Mouse (Mus musculus) neural tube, embryonic 12.5 days (tissue): ENCODE data around the gene Cactin. TPM values are rescaled to one million over a fixed set of nuclear protein-coding genes. Genes with fewer than 3 reads are reported as not detected.

Experiments used
- ATAC-seq: fragments of 200-750 bp; cut with Nextera tagmentation; 2 replicates; pipeline ENCODE4 v1.8.0; 2017; ENCODE audit warnings: low read depth, mild to moderate bottlenecking, moderate TSS enrichment, moderate library complexity; ENCODE audit not compliant: low FRiP score
- H3K27ac ChIP-seq: fragments of 300-500 bp; sonication (generic); 2 replicates; pipeline ENCODE4 v1.5.1; 2016
- H3K27me3 ChIP-seq: fragments of 300-500 bp; sonication (generic); replicated peaks from 2 replicates; pipeline ENCODE4 v1.6.1; 2016; ENCODE audit warnings: mild to moderate bottlenecking
- H3K36me3 ChIP-seq: fragments of 300-500 bp; sonication (generic); 2 replicates; pipeline ENCODE4 v1.6.1; 2016; ENCODE audit warnings: mild to moderate bottlenecking
- H3K4me1 ChIP-seq: fragments of 300-500 bp; sonication (generic); 2 replicates; pipeline ENCODE4 v1.6.1; 2016
- H3K4me2 ChIP-seq: fragments of 300-500 bp; sonication (generic); replicated peaks from 2 replicates; pipeline ENCODE4 v1.6.1; 2016; ENCODE audit warnings: mild to moderate bottlenecking
- H3K4me3 ChIP-seq: fragments of 300-500 bp; sonication (generic); 2 replicates; pipeline ENCODE4 v1.5.1; 2016
- H3K9ac ChIP-seq: fragments of 300-500 bp; sonication (generic); 2 replicates; pipeline ENCODE4 v1.6.1; 2016; ENCODE audit warnings: mild to moderate bottlenecking
- H3K9me3 ChIP-seq: fragments of 300-500 bp; sonication (generic); 2 replicates; pipeline ENCODE4 v1.6.1; 2016; ENCODE audit warnings: mild to moderate bottlenecking
- WGBS: fragments of 180-500 bp; shearing (Covaris S2); methylation state at CpG from one replicate; pipeline ENCODE4 v1.1.7; 2016; 5-methylcytosine and 5-hydroxymethylcytosine counted together
- polyA plus RNA-seq: library from polyadenylated mRNA; unstranded; fragments of >200 nt; fragmentation: Nextera tagmentation; extraction: Ambion mirVana; gene quantifications from 2 replicates; pipeline ENCODE4 v1.2.1, GENCODE M21; 2016

Cactin gene
- 54.1 and 54.9 TPM in 2 replicates for polyA plus RNA-seq

DNA sequence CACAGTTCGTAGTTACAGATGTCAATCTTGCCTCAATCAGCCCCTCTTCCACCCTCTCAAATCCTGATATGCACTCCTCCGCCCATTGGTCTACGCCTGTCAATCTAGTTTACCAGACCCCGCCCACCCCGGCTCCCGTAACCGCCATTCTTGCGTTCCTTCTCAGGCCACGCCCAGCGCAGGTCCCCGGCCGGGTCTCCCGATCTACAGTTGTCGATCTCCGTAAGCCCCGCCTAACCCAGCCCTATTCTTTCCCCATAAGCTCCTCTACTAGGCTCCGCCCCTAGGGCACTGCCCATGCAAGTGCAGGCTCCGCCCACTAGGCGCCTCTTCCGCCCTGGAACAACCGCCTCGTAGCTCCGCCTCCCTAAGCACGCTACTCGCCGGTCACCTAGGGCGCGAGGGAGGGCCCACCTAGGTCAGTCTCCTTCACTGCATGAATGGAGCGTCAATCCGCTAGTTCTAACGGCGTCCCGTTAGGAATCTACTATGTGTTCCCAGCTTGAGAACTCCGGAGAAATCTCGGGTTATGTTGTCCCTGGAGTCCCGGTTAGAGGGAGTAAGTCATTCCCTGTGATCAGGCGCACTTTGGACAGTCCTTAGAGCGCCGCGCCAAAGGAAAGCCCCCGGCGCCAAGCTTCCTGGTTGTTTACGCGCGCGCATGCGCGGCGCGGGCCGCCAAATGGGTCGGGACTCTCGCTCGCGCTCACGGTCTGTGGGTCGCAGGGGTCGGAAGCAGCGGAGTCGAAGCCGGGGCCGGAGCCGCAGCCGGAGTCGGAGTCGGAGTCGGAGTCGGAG lies at the start of gene Cactin:
Gene Cactin, plus strand, starts transcription at position 554 of the 798 bp plus-strand sequence.
- Histone ChIP-seq H3K36me3 (peaks cover 60% of the 10 kb centered on the region), H3K4me3 (peak within 1 kb of the TSS; percentile 92)

DNA sequence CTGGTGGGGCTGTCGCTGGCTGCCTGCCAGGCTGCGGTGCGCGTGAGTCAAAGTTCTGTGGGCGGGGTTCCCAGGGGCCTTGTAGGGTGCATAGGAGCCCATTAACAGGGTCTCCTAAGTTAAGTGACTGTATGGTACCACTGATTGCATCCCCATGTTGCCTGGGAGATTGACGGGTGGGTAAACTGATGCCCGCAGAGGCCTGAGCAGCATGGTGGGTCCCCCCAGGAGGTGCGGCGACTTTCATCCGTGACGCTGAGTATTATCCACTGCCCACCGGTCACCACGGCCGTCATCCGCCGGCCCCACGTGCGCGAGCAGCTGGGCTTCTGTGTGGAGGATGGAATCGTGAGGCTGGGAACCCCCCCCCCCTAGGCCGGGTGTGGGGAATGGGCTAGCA lies 48.5 kb upstream of the Cactin start:
- Histone ChIP-seq H3K4me1 (peaks cover 12% of the 10 kb centered on the region), H3K9me3 (no peaks in the 10 kb centered on the region), H3K27ac (no peak overlapping the region), H3K27me3 (no peaks in the 10 kb centered on the region), H3K9ac (no peak overlapping the region), H3K36me3 (peaks cover 33% of the 10 kb centered on the region), H3K4me3 (no peak overlapping the region), H3K4me2 (no peak overlapping the region)
- ATAC-seq = no peak
- WGBS = 93% methylated on average over 21 of the region's 21 CpGs

More for the DNA sequence above, at the start of gene Cactin:
- WGBS = under 1% methylated on average over 68 of the region's 68 CpGs
- H3K4me2 ChIP-seq = peak within 1 kb of the TSS; percentile 76
- H3K9ac ChIP-seq = peak within 1 kb of the TSS; percentile 83
- no peaks in the 10 kb centered on the region for H3K9me3 ChIP-seq
- ATAC-seq = peak; percentile 92
- H3K27ac ChIP-seq = peak within 1 kb of the TSS; percentile 80
- no peaks in the 10 kb centered on the region for H3K27me3 ChIP-seq
- peaks cover 36% of the 10 kb centered on the region for H3K4me1 ChIP-seq

DNA sequence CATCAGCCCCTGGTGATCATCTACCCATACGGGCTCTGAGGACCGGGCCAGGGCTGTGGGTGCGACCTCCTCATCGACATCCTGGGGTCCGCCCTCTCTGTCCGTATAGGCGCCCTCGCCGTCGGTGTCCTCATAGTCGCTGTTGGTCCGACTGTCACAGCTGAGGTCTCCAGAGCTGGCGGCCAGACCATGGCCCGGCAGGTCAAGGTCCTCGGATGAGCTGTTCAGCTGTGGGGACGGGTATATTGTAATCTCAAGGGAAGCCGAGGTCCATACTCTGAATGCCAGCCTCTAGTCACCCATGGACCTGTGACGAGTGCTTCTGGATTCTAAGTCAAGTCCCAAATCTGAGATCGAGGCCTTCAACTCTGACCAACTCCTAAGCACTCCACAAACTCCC lies 47.1 kb upstream of the Cactin start:
- H3K27ac ChIP-seq = no peak overlapping the region
- no peak overlapping the region for H3K9ac ChIP-seq
- 95% methylated on average over 19 of the region's 19 CpGs for WGBS
- peaks cover 4% of the 10 kb centered on the region for H3K4me1 ChIP-seq
- H3K36me3 ChIP-seq = peaks cover 33% of the 10 kb centered on the region
- H3K9me3 ChIP-seq = no peaks in the 10 kb centered on the region
- H3K4me3 ChIP-seq = no peak overlapping the region
- no peak overlapping the region for H3K4me2 ChIP-seq
- no peak for ATAC-seq
- no peaks in the 10 kb centered on the region; the same call in 1 of the 2 replicates for H3K27me3 ChIP-seq

DNA sequence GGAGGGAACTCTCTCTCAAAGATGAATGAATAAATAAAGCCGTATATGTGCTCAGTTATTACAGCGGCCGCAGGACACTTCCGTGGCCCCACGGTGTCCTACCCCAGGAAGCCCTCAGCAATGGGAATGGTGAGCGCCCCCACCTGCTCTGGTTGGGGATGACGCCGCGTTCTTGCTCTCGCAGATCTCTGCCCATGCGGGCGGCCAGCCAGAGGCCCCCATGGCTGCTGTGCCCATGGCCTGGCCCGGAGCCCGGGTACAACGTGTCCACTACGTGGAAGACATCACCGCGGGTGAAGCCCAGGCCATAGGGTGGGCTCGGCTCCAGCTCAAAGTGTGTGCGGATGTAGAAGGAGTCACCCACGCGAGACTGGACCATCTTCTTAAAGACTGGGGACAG lies 43.2 kb upstream of the Cactin start:
- WGBS = 80% methylated on average over 22 of the region's 22 CpGs
- no peak overlapping the region for H3K4me2 ChIP-seq
- H3K36me3 ChIP-seq = peaks cover 13% of the 10 kb centered on the region
- H3K27ac ChIP-seq = no peak overlapping the region
- ATAC-seq = no peak
- H3K9ac ChIP-seq = no peak overlapping the region
- H3K4me1 ChIP-seq = peaks cover 7% of the 10 kb centered on the region
- no peaks in the 10 kb centered on the region for H3K9me3 ChIP-seq
- no peak overlapping the region for H3K4me3 ChIP-seq
- H3K27me3 ChIP-seq = peaks cover 12% of the 10 kb centered on the region

DNA sequence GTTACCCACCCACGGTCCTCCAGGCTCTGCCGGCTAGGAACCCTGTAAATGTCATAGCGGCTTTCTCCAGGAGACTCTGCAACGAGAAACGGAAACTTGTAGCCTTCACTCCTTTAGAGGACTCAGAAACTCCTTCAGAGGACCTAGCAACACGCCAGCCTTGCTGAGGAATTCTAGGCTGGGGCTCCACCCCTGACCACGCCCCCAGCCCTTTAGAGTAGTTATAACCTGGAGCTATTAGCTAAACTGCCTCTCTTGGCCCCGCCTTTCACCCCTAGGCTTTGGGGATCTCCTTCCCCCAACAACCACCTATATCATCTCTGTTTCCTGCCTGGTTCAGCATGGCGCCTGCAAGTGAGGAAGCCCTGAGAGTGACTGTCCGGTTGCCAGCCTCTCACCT lies 41.4 kb upstream of the Cactin start:
- ATAC-seq = no peak
- Histone ChIP-seq H3K4me2 (no peak overlapping the region), H3K4me1 (peaks cover 7% of the 10 kb centered on the region), H3K9ac (no peak overlapping the region), H3K27ac (no peak overlapping the region), H3K27me3 (peaks cover 30% of the 10 kb centered on the region), H3K36me3 (no peaks in the 10 kb centered on the region), H3K4me3 (no peak overlapping the region), H3K9me3 (no peaks in the 10 kb centered on the region)
- WGBS = 25% methylated on average over 10 of the region's 10 CpGs

DNA sequence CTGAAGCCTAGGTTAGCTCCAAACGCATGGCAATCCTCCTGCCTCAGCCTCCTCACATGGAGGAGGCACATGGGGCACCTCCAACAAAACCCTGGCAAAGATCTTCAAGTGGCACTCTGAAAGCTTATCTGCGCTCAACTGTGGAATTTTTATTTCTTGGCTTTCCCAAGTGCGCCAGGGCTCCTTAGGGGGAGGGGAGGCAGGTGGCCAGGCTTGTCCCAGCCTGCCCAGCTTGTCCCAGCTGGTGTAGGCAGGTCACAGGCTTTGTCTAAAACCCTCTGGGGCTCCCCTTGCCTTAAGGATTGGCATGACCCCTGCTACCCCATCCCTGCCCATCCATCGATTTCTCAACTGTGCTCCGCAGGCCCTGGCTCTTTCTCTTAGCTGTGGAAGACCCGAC lies 36.7 kb upstream of the Cactin start:
- no peak for ATAC-seq
- no peaks in the 10 kb centered on the region for H3K9me3 ChIP-seq
- no peak overlapping the region for H3K27ac ChIP-seq
- H3K4me2 ChIP-seq = no peak overlapping the region
- H3K9ac ChIP-seq = no peak overlapping the region
- peaks cover 10% of the 10 kb centered on the region for H3K4me1 ChIP-seq
- H3K27me3 ChIP-seq = peaks cover 41% of the 10 kb centered on the region
- no peak overlapping the region for H3K4me3 ChIP-seq
- 49% methylated on average over 6 of the region's 6 CpGs for WGBS
- no peaks in the 10 kb centered on the region for H3K36me3 ChIP-seq

DNA sequence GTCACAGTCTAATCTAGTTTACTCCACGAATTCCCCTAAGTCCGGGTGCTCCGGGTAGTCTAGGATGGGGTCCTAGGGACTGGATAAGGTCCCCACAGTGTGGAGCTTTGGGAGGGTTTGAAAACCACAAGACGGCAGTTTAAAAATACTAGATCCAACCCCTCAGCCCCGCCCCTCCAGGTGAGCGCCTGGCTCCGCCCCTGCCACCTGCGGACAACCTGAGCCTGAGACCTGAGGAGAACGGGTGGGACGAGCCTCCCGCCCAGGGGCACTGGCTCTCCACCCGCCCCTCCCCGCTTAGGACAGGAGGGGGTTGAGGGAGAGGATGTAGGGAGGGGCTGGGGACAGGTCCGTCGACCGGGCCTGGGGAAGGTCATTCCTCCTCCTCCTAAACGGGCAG lies 36.2 kb upstream of the Cactin start:
- peaks cover 41% of the 10 kb centered on the region for H3K27me3 ChIP-seq
- no peak overlapping the region for H3K27ac ChIP-seq
- no peak for ATAC-seq
- 11% methylated on average over 17 of the region's 17 CpGs for WGBS
- H3K4me1 ChIP-seq = peaks cover 4% of the 10 kb centered on the region; the same call in 1 of the 2 replicates
- H3K4me2 ChIP-seq = peak overlapping the region; percentile 69; the same call in 1 of the 2 replicates
- peak overlapping the region; percentile 42; the same call in 1 of the 2 replicates for H3K4me3 ChIP-seq
- H3K36me3 ChIP-seq = no peaks in the 10 kb centered on the region
- H3K9ac ChIP-seq = no peak overlapping the region
- H3K9me3 ChIP-seq = no peaks in the 10 kb centered on the region

DNA sequence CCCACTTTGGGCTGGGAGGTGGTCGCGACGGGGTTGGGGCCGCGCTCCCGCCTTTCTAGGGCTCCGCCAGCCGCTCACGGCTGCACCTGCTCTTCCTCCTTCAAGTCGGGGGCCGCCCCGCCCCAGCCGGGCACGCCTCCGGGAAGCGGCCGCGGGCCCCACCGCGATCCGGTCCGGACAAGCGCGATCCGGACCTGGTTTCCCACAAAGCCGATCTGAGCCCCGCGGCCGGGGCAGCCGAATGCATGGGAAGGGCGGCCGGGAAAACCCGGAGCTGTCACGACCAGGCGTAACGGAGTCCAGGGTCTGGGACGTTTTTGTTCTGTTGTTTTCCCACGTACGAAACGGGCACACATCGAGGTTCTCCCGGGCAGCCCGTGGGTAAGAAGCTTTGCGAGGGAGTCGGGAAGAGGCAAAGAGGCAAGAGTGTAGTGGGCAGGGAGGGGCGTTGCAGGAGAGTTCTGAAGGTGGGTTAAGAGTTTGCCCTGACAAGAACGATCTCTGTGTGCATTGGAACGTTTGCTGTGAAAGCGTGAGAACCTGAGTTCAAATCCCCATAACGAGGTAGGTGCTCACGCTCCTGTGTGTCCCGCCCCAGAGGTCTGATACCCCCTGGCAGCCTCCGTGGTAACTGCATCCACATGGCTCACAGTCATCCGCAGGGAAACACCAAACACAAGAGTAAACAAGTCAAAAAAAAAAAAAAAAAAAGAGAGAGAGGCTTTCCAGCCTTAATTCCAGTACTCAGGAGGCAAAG lies 35.0 kb upstream of the Cactin start:
- Histone ChIP-seq H3K9ac (peak overlapping the region; percentile 54), H3K27ac (no peak overlapping the region), H3K36me3 (no peaks in the 10 kb centered on the region), H3K9me3 (no peaks in the 10 kb centered on the region), H3K27me3 (peaks cover 41% of the 10 kb centered on the region), H3K4me3 (peak overlapping the region; percentile 42), H3K4me1 (peaks cover 7% of the 10 kb centered on the region), H3K4me2 (peak overlapping the region; percentile 69)
- peak; percentile 61 for ATAC-seq
- WGBS = 2% methylated on average over 54 of the region's 54 CpGs

DNA sequence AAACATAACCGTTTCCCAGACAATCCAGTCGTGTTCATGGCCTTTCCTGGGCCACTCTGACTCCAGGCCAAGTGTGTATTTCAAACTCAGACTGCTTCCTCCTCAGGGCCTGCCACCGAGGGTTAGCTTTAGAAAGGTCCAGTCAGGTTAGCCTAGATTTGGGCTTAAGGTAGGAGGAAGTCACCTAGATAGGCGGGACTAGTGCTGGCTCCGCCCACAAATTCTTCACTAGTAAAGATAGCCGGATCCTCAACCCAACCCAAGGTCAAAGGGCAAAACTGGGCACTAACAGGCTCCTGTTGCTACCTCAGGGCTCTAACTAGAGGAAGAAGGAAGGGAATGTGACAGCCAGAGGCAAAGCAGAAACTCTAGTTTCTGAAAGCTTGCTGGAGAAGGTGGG lies 34.3 kb upstream of the Cactin start:
- Histone ChIP-seq H3K9me3 (no peaks in the 10 kb centered on the region), H3K27ac (no peak overlapping the region), H3K4me2 (no peak overlapping the region), H3K9ac (no peak overlapping the region), H3K36me3 (no peaks in the 10 kb centered on the region), H3K4me3 (no peak overlapping the region), H3K27me3 (peaks cover 47% of the 10 kb centered on the region), H3K4me1 (peaks cover 10% of the 10 kb centered on the region)
- ATAC-seq = no peak
- WGBS = 48% methylated on average over 6 of the region's 6 CpGs

DNA sequence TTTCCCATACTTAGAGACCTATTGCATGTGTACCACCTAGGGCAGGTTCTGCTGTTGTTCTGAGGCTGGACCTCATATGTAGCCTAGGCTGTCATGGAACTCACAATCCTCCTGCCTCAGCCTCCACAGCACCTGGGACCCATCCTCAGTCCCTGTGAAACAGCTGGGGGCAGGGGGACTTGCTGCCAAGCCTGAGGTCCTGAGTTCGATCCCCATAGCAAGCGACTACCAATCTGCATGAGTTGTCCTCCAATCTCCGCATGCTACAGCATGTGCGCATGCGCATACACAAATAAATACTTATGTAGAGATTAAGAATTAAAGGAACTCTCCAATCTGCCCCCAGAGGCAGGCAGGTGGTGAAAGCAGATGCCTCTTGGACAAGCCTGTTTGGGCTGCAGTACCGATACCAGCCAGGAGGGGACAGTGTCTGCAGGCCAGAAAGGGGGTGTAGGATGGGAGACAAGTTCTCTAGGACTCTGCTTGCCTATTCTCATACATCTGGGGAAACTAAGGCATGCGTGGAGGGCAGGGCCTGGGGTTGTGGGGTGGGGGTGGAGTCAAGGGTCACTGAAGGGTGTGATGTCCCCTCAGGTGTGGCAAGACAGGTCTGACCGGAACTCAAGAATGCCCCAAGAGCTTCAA lies 33.3 kb upstream of the Cactin start:
- peaks cover 47% of the 10 kb centered on the region for H3K27me3 ChIP-seq
- no peak overlapping the region for H3K27ac ChIP-seq
- no peak for ATAC-seq
- no peak overlapping the region for H3K9ac ChIP-seq
- H3K4me1 ChIP-seq = peaks cover 10% of the 10 kb centered on the region
- no peak overlapping the region for H3K4me2 ChIP-seq
- H3K36me3 ChIP-seq = no peaks in the 10 kb centered on the region
- no peaks in the 10 kb centered on the region for H3K9me3 ChIP-seq
- WGBS = 62% methylated on average over 8 of the region's 8 CpGs
- H3K4me3 ChIP-seq = no peak overlapping the region

DNA sequence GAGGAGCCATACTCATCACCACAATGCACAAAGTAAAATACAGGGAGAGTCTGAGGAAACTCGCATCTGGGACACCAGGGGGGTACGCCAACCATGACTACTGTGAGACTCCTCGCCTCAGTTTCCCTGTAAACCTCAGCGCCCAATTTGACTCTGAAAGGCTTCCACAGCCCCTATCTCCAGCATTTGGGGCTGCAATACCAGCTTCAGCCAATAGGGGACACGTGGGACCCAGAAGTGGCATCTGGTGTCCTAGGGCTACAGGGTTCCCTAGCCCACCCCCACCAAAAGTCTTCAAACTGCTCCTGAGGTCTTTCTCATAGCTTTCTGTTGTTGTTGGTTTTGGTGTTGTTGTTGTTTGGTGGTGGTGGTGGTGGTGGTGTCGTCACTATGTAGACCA lies 32.3 kb upstream of the Cactin start:
- peaks cover 38% of the 10 kb centered on the region for H3K27me3 ChIP-seq
- no peak overlapping the region for H3K4me2 ChIP-seq
- 46% methylated on average over 6 of the region's 6 CpGs for WGBS
- peaks cover 12% of the 10 kb centered on the region for H3K4me1 ChIP-seq
- no peaks in the 10 kb centered on the region for H3K9me3 ChIP-seq
- H3K27ac ChIP-seq = no peak overlapping the region
- H3K9ac ChIP-seq = no peak overlapping the region
- ATAC-seq = no peak
- H3K36me3 ChIP-seq = no peaks in the 10 kb centered on the region
- H3K4me3 ChIP-seq = no peak overlapping the region

DNA sequence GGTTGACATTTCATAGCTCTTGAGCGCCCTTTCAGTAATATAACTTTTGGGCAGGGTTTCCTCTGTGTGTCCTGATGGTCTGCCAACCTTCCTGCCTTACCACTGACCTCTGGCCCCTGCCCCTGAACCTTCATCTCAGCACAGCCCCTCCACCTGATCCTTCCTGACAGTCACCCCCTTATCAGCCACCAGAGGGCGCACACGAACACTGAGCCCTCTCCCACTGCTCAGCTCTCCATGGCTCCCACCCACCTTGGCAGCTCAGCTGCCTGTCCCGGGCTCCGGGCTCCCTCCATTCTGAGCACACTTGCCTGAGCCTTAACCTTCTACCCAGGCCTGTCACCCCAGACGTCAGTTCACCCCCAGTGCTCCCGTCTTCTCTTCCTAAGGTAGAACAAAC lies 31.6 kb upstream of the Cactin start:
- peaks cover 31% of the 10 kb centered on the region for H3K27me3 ChIP-seq
- no peak overlapping the region for H3K27ac ChIP-seq
- no peaks in the 10 kb centered on the region for H3K36me3 ChIP-seq
- no peak for ATAC-seq
- H3K4me1 ChIP-seq = peaks cover 19% of the 10 kb centered on the region
- no peak overlapping the region for H3K9ac ChIP-seq
- H3K4me3 ChIP-seq = no peak overlapping the region
- H3K4me2 ChIP-seq = no peak overlapping the region
- no peaks in the 10 kb centered on the region for H3K9me3 ChIP-seq
- WGBS = 4% methylated on average over 7 of the region's 7 CpGs
